Mouse (Mus musculus) embryonic facial prominence, embryonic 14.5 days (tissue): Measurements from ENCODE around the gene Adgrf1. TPM values are rescaled to one million over a fixed set of nuclear protein-coding genes. Genes with fewer than 3 reads are reported as not detected.

Experiments used
- ATAC-seq: fragments of 200-750 bp; cut with Nextera tagmentation; 2 replicates; pipeline ENCODE4 v1.8.0; 2017; ENCODE audit warnings: low read depth, moderate number of reproducible peaks, moderate TSS enrichment
- DNase-seq: peaks from one replicate; pipeline ENCODE4 v3.0.0-alpha.2; 2015; ENCODE audit warnings: low spot score
- H3K27ac ChIP-seq: fragments of 300-500 bp; sonication (generic); replicated peaks from 2 replicates; pipeline ENCODE4 v1.5.1; 2014; ENCODE audit warnings: low read depth, mild to moderate bottlenecking, low read length, moderate library complexity
- H3K27me3 ChIP-seq: fragments of 300-500 bp; sonication (generic); replicated peaks from 2 replicates; pipeline ENCODE4 v1.6.1; 2014; ENCODE audit warnings: low read length; ENCODE audit not compliant: control insufficient read depth, insufficient read depth
- H3K36me3 ChIP-seq: fragments of 300-500 bp; sonication (generic); 2 replicates; pipeline ENCODE4 v1.6.1; 2014; ENCODE audit warnings: low read length, mixed read lengths; ENCODE audit not compliant: control insufficient read depth, insufficient read depth
- H3K4me1 ChIP-seq: fragments of 300-500 bp; sonication (generic); 2 replicates; pipeline ENCODE4 v1.6.1; 2014; ENCODE audit warnings: antibody characterized with exemption, low read length; ENCODE audit not compliant: control insufficient read depth, insufficient read depth
- H3K4me2 ChIP-seq: fragments of 300-500 bp; sonication (generic); 2 replicates; pipeline ENCODE4 v1.6.1; 2014; ENCODE audit warnings: low read depth, mild to moderate bottlenecking, low read length, moderate library complexity, mixed read lengths
- H3K4me3 ChIP-seq: fragments of 300-500 bp; sonication (generic); 2 replicates; pipeline ENCODE4 v1.5.1; 2014; ENCODE audit warnings: low read depth, mild to moderate bottlenecking, low read length
- H3K9ac ChIP-seq: fragments of 300-500 bp; sonication (generic); 2 replicates; pipeline ENCODE4 v1.6.1; 2014; ENCODE audit warnings: low read depth, mild to moderate bottlenecking, low read length, moderate library complexity, mixed read lengths
- H3K9me3 ChIP-seq: fragments of 300-500 bp; sonication (generic); 2 replicates; pipeline ENCODE4 v1.6.1; 2016; ENCODE audit warnings: low read length; ENCODE audit not compliant: control insufficient read depth
- WGBS: fragments of 180-500 bp; shearing (Covaris S2); extraction: QIAGEN DNeasy Blood & Tissue Kit; methylation state at CpG from one replicate; pipeline ENCODE4 v1.1.7; 2014; 5-methylcytosine and 5-hydroxymethylcytosine counted together
- polyA plus RNA-seq: library from polyadenylated mRNA; unstranded; fragments of >200 nt; fragmentation: Nextera tagmentation; extraction: Ambion mirVana; gene quantifications from 2 replicates; pipeline ENCODE4 v1.2.1, GENCODE M21; 2014

Adgrf1 gene
- polyA plus RNA-seq, 1 experiment from 2014 or later, result not detected

- H3K27me3 ChIP-seq, result no peaks in the 10 kb centered on the region
- H3K4me3 ChIP-seq, result no peak overlapping the region
- no peaks in the 10 kb centered on the region for H3K9me3 ChIP-seq
- H3K36me3 ChIP-seq, result no peaks in the 10 kb centered on the region
- no peak overlapping the region for H3K9ac ChIP-seq
- DNase-seq (peak; percentile 79), ATAC-seq (no peak)
- 50% methylated on average over 4 of the region's 4 CpGs for WGBS
- H3K27ac ChIP-seq, result no peak overlapping the region
- H3K4me1 ChIP-seq, result no peaks in the 10 kb centered on the region
- no peak overlapping the region for H3K4me2 ChIP-seq
Observed at GRCm38 (mm10) chr17:43277223-43277622, 7.1 kb downstream of the Adgrf1 start.

GRCm38 (mm10) chr17:43279671-43280070 is 9.5 kb downstream of the Adgrf1 start:
- Histone ChIP-seq H3K4me3 (no peak overlapping the region), H3K27ac (no peak overlapping the region), H3K9ac (no peak overlapping the region), H3K36me3 (no peaks in the 10 kb centered on the region), H3K4me2 (no peak overlapping the region), H3K27me3 (no peaks in the 10 kb centered on the region), H3K4me1 (no peaks in the 10 kb centered on the region), H3K9me3 (no peaks in the 10 kb centered on the region)
- 73% methylated on average over 7 of the region's 7 CpGs for WGBS
- no peak for ATAC-seq
- DNase-seq, result peak; percentile 44

- no peaks in the 10 kb centered on the region for H3K36me3 ChIP-seq
- no peaks in the 10 kb centered on the region for H3K9me3 ChIP-seq
- H3K4me2 ChIP-seq, result no peak overlapping the region
- no peak overlapping the region for H3K9ac ChIP-seq
- WGBS, result 64% methylated on average over 4 of the region's 4 CpGs
- H3K27me3 ChIP-seq, result no peaks in the 10 kb centered on the region
- no peak overlapping the region for H3K4me3 ChIP-seq
- ATAC-seq (no peak), DNase-seq (no peak)
- H3K4me1 ChIP-seq, result no peaks in the 10 kb centered on the region
- no peak overlapping the region for H3K27ac ChIP-seq
Observed at GRCm38 (mm10) chr17:43282353-43282752, 12.2 kb downstream of the Adgrf1 start.

- no peaks in the 10 kb centered on the region for H3K9me3 ChIP-seq
- H3K27me3 ChIP-seq, result no peaks in the 10 kb centered on the region
- no peak overlapping the region for H3K9ac ChIP-seq
- 71% methylated on average over 5 of the region's 5 CpGs for WGBS
- H3K36me3 ChIP-seq, result no peaks in the 10 kb centered on the region
- ATAC-seq (no peak), DNase-seq (no peak)
- no peak overlapping the region for H3K4me2 ChIP-seq
- no peaks in the 10 kb centered on the region for H3K4me1 ChIP-seq
- H3K27ac ChIP-seq, result no peak overlapping the region
- H3K4me3 ChIP-seq, result no peak overlapping the region
Observed at GRCm38 (mm10) chr17:43282828-43283227, 12.7 kb downstream of the Adgrf1 start.

GRCm38 (mm10) chr17:43299515-43299914 is 29.4 kb downstream of the Adgrf1 start:
- Histone ChIP-seq H3K4me2 (no peak overlapping the region), H3K27me3 (no peaks in the 10 kb centered on the region), H3K4me1 (no peaks in the 10 kb centered on the region), H3K9me3 (no peaks in the 10 kb centered on the region), H3K27ac (no peak overlapping the region), H3K36me3 (no peaks in the 10 kb centered on the region), H3K4me3 (no peak overlapping the region), H3K9ac (no peak overlapping the region)
- 79% methylated on average over 7 of the region's 7 CpGs for WGBS
- DNase-seq, result no peak
- no peak for ATAC-seq

GRCm38 (mm10) chr17:43325986-43326671 is 56.0 kb downstream of the Adgrf1 start:
- Histone ChIP-seq H3K4me2 (peak overlapping the region; percentile 64; the same call in 1 of the 2 replicates), H3K4me3 (no peak overlapping the region), H3K27ac (no peak overlapping the region), H3K4me1 (no peaks in the 10 kb centered on the region), H3K9me3 (peaks cover 8% of the 10 kb centered on the region), H3K9ac (no peak overlapping the region), H3K27me3 (no peaks in the 10 kb centered on the region), H3K36me3 (no peaks in the 10 kb centered on the region)
- ATAC-seq (no peak), DNase-seq (no peak)
- 55% methylated on average over 7 of the region's 7 CpGs for WGBS

- ATAC-seq (peak; percentile 92), DNase-seq (peak; percentile 93)
- Histone ChIP-seq H3K4me3 (peak overlapping the region; percentile 35), H3K36me3 (no peaks in the 10 kb centered on the region), H3K9me3 (peaks cover 8% of the 10 kb centered on the region), H3K27ac (no peak overlapping the region; the same call in 1 of the 2 replicates), H3K4me1 (no peaks in the 10 kb centered on the region), H3K9ac (peak overlapping the region; percentile 62), H3K27me3 (no peaks in the 10 kb centered on the region), H3K4me2 (peak overlapping the region; percentile 64)
- whole genome bisulfite sequencing, result 15% methylated on average over 28 of the region's 29 CpGs
Observed at GRCm38 (mm10) chr17:43326726-43327700, 56.9 kb downstream of the Adgrf1 start.

- Histone ChIP-seq H3K9me3 (peaks cover 5% of the 10 kb centered on the region), H3K9ac (no peak overlapping the region), H3K27ac (no peak overlapping the region), H3K36me3 (no peaks in the 10 kb centered on the region), H3K4me1 (no peaks in the 10 kb centered on the region), H3K4me2 (no peak overlapping the region), H3K4me3 (no peak overlapping the region), H3K27me3 (no peaks in the 10 kb centered on the region)
- 76% methylated on average over 6 of the region's 6 CpGs for WGBS
- ATAC-seq (no peak; the same call in 1 of the 2 replicates), DNase-seq (no peak)
Observed at GRCm38 (mm10) chr17:43327810-43328209, 57.7 kb downstream of the Adgrf1 start.
